Mouse (Mus musculus) C2C12 (cell line): ENCODE results near the gene Arpp19. TPM values are rescaled to one million over a fixed set of nuclear protein-coding genes. Genes with fewer than 3 reads are reported as not detected.

Source experiments
- H3K27me3 ChIP-seq: one replicate; pipeline ENCODE4 v1.6.1; 2011; ENCODE audit not compliant: control insufficient read depth, insufficient read depth, insufficient read length
- H3K36me3 ChIP-seq: one replicate; pipeline ENCODE4 v1.6.1; 2011; ENCODE audit not compliant: control insufficient read depth, insufficient read depth
- H3K4me3 ChIP-seq: one replicate; pipeline ENCODE4 v1.5.1; 2011; ENCODE audit warnings: mild to moderate bottlenecking, control low read depth; ENCODE audit not compliant: poor library complexity, insufficient read depth, severe bottlenecking
- H3K79me2 ChIP-seq: one replicate; pipeline ENCODE4 v1.6.1; 2011; ENCODE audit not compliant: control insufficient read depth, insufficient read depth
- H3K79me3 ChIP-seq: one replicate; pipeline ENCODE4 v1.6.1; 2011; ENCODE audit warnings: low read depth, control low read depth
- H3ac ChIP-seq: one replicate; pipeline ENCODE3; 2011; ENCODE audit warnings: low read depth; ENCODE audit not compliant: control insufficient read depth, insufficient read length
- CEBPB ChIP-seq: IDR thresholded peaks from one replicate; pipeline ENCODE4 v1.6.1; 2011; ENCODE audit warnings: low read depth, mild to moderate bottlenecking, control low read depth, moderate library complexity
- CTCF ChIP-seq: IDR thresholded peaks from one replicate; pipeline ENCODE4 v1.5.1; 2011; ENCODE audit not compliant: control insufficient read depth, insufficient read depth, insufficient read length
- FOSL1 ChIP-seq: IDR thresholded peaks from one replicate; pipeline ENCODE4 v1.8.0; 2011; ENCODE audit warnings: mild to moderate bottlenecking, low read length; ENCODE audit not compliant: poor library complexity, insufficient read depth, severe bottlenecking
- MAX ChIP-seq: IDR thresholded peaks from one replicate; pipeline ENCODE4 v1.6.1; 2011; ENCODE audit warnings: mild to moderate bottlenecking, control low read depth
- MYOD1 ChIP-seq: IDR thresholded peaks from one replicate; pipeline ENCODE4 v1.6.1; 2011; ENCODE audit warnings: low read depth; ENCODE audit not compliant: control insufficient read depth, insufficient read length
- MYOG ChIP-seq: IDR thresholded peaks from one replicate; pipeline ENCODE4 v1.6.1; 2011; ENCODE audit not compliant: control insufficient read depth, insufficient read length; ENCODE audit errors: extremely low read depth
- USF1 ChIP-seq: IDR thresholded peaks from one replicate; pipeline ENCODE4 v1.6.1; 2011; ENCODE audit warnings: low read depth, mild to moderate bottlenecking, control low read depth, moderate library complexity
- polyA plus RNA-seq: library from polyadenylated mRNA; unstranded; fragments of >200 nt; fragmentation: generic; extraction: Trizol; gene quantifications from one replicate; pipeline ENCODE4 v1.2.1, GENCODE M21; 2012; ENCODE audit warnings: missing spikeins

Gene Arpp19
- polyA plus RNA-seq, 1 experiment = 232 TPM

DNA sequence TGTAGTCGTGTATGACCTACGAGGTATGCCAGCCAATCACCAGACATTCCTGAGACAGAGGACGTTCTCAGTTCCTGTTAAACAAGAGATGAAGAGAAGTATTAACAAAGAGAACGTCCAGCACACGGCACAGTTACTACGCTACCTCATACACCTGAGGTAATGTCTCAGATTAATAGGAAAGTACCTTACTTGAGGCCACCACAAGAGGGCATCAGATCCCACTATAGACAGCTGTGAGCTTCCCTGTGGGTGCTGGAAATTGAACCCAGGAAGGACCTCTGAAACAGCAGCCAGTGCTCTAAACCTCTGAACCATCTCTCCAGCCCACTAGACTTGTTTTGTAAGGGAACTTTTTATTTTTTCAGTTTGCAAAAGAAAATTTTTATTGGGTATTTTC, 11.7 kb upstream of the Arpp19 start:
- Histone ChIP-seq H3K4me3 (no peak overlapping the region), H3K36me3 (no peaks in the 10 kb centered on the region), H3K79me2 (no peaks in the 10 kb centered on the region), H3K79me3 (no peaks in the 10 kb centered on the region), H3ac (no peak overlapping the region), H3K27me3 (no peaks in the 10 kb centered on the region)
- no peak for TF ChIP-seq USF1
- TF ChIP-seq MAX = no peak
- no peak for TF ChIP-seq FOSL1
- TF ChIP-seq MYOG = no peak

DNA sequence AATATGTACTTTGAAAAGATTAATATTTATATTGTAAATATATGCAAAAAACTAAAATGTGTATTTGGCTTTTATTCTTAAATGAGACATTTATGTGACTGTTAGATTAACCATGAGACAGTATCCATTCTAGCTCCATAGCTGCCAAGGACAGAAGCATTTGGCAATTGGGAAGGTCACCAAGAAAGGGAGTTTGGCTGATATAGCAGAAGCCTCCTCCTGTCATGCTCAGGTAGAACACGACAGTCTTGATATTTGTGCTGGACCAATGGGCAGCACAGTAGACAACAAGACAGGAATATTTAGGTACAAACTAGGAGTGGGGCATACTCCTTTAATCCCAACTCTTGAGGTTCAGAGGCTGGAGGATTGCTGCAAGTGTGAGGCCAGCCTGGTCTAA, 5.0 kb upstream of the Arpp19 start:
- no peak for TF ChIP-seq MAX
- no peak for TF ChIP-seq CTCF
- no peak for TF ChIP-seq MYOG
- no peak for TF ChIP-seq MYOD1
- no peak for TF ChIP-seq USF1
- TF ChIP-seq CEBPB = no peak
- TF ChIP-seq FOSL1 = no peak
- no peaks in the 10 kb centered on the region for H3K36me3 ChIP-seq

DNA sequence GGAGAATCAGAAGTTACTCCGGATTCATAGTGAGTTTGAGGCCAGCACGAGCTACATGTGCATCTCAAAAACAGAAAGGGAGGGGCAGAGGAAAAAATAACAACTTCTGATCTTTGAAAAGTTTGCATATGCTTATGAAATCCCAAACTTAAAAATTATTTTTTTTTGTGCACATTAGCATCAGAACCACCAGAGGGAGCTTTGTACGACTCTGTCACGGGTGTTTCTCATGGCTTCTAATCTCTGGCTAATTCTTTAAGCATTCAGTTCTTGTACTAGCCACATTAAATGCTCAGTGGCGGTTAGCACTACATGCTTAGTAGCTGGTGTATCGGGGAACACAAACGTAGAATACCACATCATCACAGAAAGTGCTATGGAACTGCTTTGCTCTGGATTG, 4.3 kb upstream of the Arpp19 start:
- no peak for TF ChIP-seq MYOD1
- TF ChIP-seq CTCF = no peak
- TF ChIP-seq MAX = no peak
- TF ChIP-seq MYOG = no peak
- no peak for TF ChIP-seq USF1
- TF ChIP-seq CEBPB = no peak
- TF ChIP-seq FOSL1 = no peak
- Histone ChIP-seq H3K4me3 (no peak overlapping the region), H3K79me2 (peaks cover 6% of the 10 kb centered on the region), H3K79me3 (peaks cover 2% of the 10 kb centered on the region), H3K27me3 (no peaks in the 10 kb centered on the region), H3ac (no peak overlapping the region), H3K36me3 (no peaks in the 10 kb centered on the region)

More for the DNA sequence above, 5.0 kb upstream of the Arpp19 start:
- no peak overlapping the region for H3K4me3 ChIP-seq
- no peaks in the 10 kb centered on the region for H3K79me3 ChIP-seq
- H3K27me3 ChIP-seq = no peaks in the 10 kb centered on the region
- H3ac ChIP-seq = no peak overlapping the region
- no peaks in the 10 kb centered on the region for H3K79me2 ChIP-seq

DNA sequence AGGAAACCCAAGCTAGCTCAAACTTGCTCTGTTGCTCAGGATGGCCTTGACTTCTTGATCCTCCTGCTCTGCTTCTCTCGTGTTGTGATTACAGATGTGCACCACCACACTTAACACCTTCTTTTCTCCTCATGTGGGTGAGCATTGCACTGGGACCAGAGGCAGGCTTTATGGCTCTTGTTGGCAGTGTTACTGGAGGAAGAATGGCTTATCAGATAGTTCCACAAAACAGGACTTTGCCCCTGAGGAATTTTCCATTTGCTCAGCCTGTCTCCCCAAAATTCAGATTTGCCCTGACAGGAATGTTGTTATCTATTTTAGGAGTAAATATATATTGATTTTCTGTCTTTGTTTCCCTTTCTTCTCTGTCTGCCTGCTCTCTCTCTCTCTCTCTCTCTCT, 2.7 kb upstream of the Arpp19 start:
- H3K79me3 ChIP-seq = peaks cover 18% of the 10 kb centered on the region
- H3K27me3 ChIP-seq = no peaks in the 10 kb centered on the region
- H3K79me2 ChIP-seq = peaks cover 22% of the 10 kb centered on the region
- H3K36me3 ChIP-seq = no peaks in the 10 kb centered on the region
- no peak overlapping the region for H3K4me3 ChIP-seq
- no peak overlapping the region for H3ac ChIP-seq
- no peak for TF ChIP-seq USF1

DNA sequence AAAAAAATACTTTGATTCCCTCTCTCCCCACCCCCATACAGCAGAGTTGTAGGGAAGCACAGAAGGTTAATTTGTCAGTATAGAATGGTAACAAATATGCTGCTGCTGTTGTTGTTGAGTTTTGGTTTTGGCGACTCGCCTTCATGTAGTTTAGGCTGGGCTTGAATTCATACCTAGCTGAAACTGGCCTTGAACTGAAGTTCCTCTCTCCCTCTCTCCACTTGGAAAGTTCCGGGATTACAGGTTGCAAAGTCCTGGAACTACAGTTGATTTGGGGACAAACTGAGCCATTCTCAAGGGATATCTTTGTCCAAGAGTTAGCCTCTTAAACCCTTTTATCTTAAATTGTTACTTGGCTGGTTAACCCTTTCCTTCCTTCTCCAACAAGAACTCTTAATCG, 1.5 kb upstream of the Arpp19 start:
- H3K79me2 ChIP-seq = peaks cover 34% of the 10 kb centered on the region
- H3K79me3 ChIP-seq = peaks cover 30% of the 10 kb centered on the region
- H3K27me3 ChIP-seq = no peaks in the 10 kb centered on the region
- H3K4me3 ChIP-seq = no peak overlapping the region
- H3ac ChIP-seq = no peak overlapping the region
- no peaks in the 10 kb centered on the region for H3K36me3 ChIP-seq
- no peak for TF ChIP-seq FOSL1
- TF ChIP-seq USF1 = no peak
- no peak for TF ChIP-seq MYOD1
- TF ChIP-seq CTCF = no peak
- TF ChIP-seq MYOG = no peak
- no peak for TF ChIP-seq CEBPB

DNA sequence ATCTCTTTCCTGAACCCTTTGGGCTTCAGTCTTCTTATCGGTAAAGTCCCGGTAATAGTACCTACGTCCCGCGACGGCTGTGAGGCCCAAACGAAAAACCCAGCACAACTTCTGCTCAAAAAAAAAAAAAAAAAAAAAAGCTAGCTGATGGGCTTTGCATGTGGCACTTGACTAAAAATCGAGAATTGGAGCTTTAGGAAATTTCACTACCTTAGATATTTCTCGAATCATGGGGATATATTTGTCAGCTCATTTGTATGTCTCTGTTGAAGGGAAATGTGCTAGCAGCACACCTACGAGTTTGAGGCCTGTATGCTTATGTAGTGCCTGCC, 909 bp downstream of the Arpp19 start:
- H3ac ChIP-seq = peak overlapping the region; percentile 97
- TF ChIP-seq CTCF = no peak
- no peak for TF ChIP-seq USF1
- H3K4me3 ChIP-seq = peak overlapping the region; percentile 78
- peaks cover 52% of the 10 kb centered on the region for H3K79me3 ChIP-seq
- H3K27me3 ChIP-seq = no peaks in the 10 kb centered on the region
- peaks cover 8% of the 10 kb centered on the region for H3K36me3 ChIP-seq
- H3K79me2 ChIP-seq = peaks cover 58% of the 10 kb centered on the region

DNA sequence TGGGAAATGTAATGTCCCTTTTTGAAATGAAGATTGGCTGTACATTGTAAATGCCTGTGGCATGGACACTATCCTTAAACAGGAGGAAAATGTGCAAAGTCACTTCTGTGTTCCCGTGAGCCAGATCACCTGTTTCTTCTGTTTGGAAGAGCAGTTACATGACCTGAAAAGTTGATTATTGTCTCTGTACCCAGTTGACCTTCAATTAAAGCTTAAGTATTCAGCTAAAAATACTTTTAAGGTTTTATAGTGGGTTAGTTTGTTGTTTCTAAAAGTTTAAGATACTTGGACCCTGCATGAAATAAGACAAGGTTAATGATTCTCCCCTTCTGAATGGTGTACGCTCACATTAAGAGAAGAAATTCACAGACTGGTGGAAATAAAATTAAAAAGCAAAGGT, 3.2 kb downstream of the Arpp19 start:
- peaks cover 80% of the 10 kb centered on the region for H3K79me2 ChIP-seq
- TF ChIP-seq CTCF = no peak
- no peak for TF ChIP-seq MYOD1
- TF ChIP-seq CEBPB = no peak
- no peak for TF ChIP-seq MYOG
- no peak for TF ChIP-seq FOSL1
- no peak for TF ChIP-seq USF1
- TF ChIP-seq MAX = no peak
- H3ac ChIP-seq = no peak overlapping the region
- H3K4me3 ChIP-seq = no peak overlapping the region
- no peaks in the 10 kb centered on the region for H3K27me3 ChIP-seq
- peaks cover 22% of the 10 kb centered on the region for H3K36me3 ChIP-seq
- peaks cover 68% of the 10 kb centered on the region for H3K79me3 ChIP-seq
